Mouse (Mus musculus) embryonic facial prominence, embryonic 15.5 days (tissue): ENCODE results near the gene Fam122a. TPM values are rescaled to one million over a fixed set of nuclear protein-coding genes. Genes with fewer than 3 reads are reported as not detected.

Experiments used
- ATAC-seq: fragments of 200-750 bp; cut with Nextera tagmentation; 2 replicates; pipeline ENCODE4 v1.8.0; 2017; ENCODE audit warnings: low read depth, moderate TSS enrichment; ENCODE audit not compliant: insufficient number of reproducible peaks, low FRiP score, low TSS enrichment
- H3K27ac ChIP-seq: fragments of 300-500 bp; sonication (generic); replicated peaks from 2 replicates; pipeline ENCODE4 v1.5.1; 2015; ENCODE audit warnings: mild to moderate bottlenecking, inconsistent platforms
- H3K27me3 ChIP-seq: fragments of 300-500 bp; sonication (generic); 2 replicates; pipeline ENCODE4 v1.6.1; 2015; ENCODE audit warnings: inconsistent platforms
- H3K36me3 ChIP-seq: fragments of 300-500 bp; sonication (generic); 2 replicates; pipeline ENCODE4 v1.6.1; 2015; ENCODE audit warnings: mild to moderate bottlenecking, inconsistent platforms
- H3K4me1 ChIP-seq: fragments of 300-500 bp; sonication (generic); 2 replicates; pipeline ENCODE4 v1.6.1; 2015; ENCODE audit warnings: inconsistent platforms
- H3K4me2 ChIP-seq: fragments of 300-500 bp; sonication (generic); replicated peaks from 2 replicates; pipeline ENCODE4 v1.6.1; 2015; ENCODE audit warnings: mild to moderate bottlenecking, inconsistent platforms
- H3K4me3 ChIP-seq: fragments of 300-500 bp; sonication (generic); replicated peaks from 2 replicates; pipeline ENCODE4 v1.5.1; 2015; ENCODE audit warnings: mild to moderate bottlenecking, inconsistent platforms
- H3K9ac ChIP-seq: fragments of 300-500 bp; sonication (generic); 2 replicates; pipeline ENCODE4 v1.6.1; 2015; ENCODE audit warnings: inconsistent platforms
- H3K9me3 ChIP-seq: fragments of 300-500 bp; sonication (generic); replicated peaks from 2 replicates; pipeline ENCODE4 v1.6.1; 2016; ENCODE audit warnings: inconsistent platforms
- WGBS: fragments of 180-500 bp; shearing (Covaris S2); methylation state at CpG from one replicate; pipeline ENCODE4 v1.1.7; 2015; 5-methylcytosine and 5-hydroxymethylcytosine counted together
- polyA plus RNA-seq: library from polyadenylated mRNA; unstranded; fragments of >200 nt; fragmentation: Nextera tagmentation; extraction: Ambion mirVana; gene quantifications from 2 replicates; pipeline ENCODE4 v1.2.1, GENCODE M21; 2015

The Fam122a gene
- polyA plus RNA-seq, 1 experiment from 2014 or later: 55.5 TPM

GRCm38 (mm10) chr19:24511939-24512338 is 34.8 kb upstream of the Fam122a start:
- Histone ChIP-seq H3K4me3 (no peak overlapping the region), H3K27me3 (no peaks in the 10 kb centered on the region), H3K36me3 (no peaks in the 10 kb centered on the region), H3K9me3 (no peaks in the 10 kb centered on the region), H3K4me1 (no peaks in the 10 kb centered on the region), H3K4me2 (no peak overlapping the region), H3K9ac (no peak overlapping the region), H3K27ac (no peak overlapping the region)
- 87% methylated on average over 7 of the region's 7 CpGs for WGBS
- ATAC-seq: no peak

- H3K9ac ChIP-seq: no peak overlapping the region
- no peaks in the 10 kb centered on the region for H3K9me3 ChIP-seq
- ATAC-seq: no peak
- no peak overlapping the region for H3K4me2 ChIP-seq
- H3K4me1 ChIP-seq: no peaks in the 10 kb centered on the region
- WGBS: 75% methylated on average over 6 of the region's 6 CpGs
- no peak overlapping the region for H3K27ac ChIP-seq
- no peaks in the 10 kb centered on the region for H3K27me3 ChIP-seq
- no peak overlapping the region for H3K4me3 ChIP-seq
- no peaks in the 10 kb centered on the region for H3K36me3 ChIP-seq
Measured at GRCm38 (mm10) chr19:24509391-24509790, 32.2 kb upstream of the Fam122a start.

GRCm38 (mm10) chr19:24508087-24508767 is 31.1 kb upstream of the Fam122a start:
- Histone ChIP-seq H3K4me2 (no peak overlapping the region), H3K4me1 (no peaks in the 10 kb centered on the region), H3K9ac (no peak overlapping the region), H3K27me3 (no peaks in the 10 kb centered on the region), H3K27ac (no peak overlapping the region), H3K9me3 (no peaks in the 10 kb centered on the region), H3K4me3 (no peak overlapping the region), H3K36me3 (no peaks in the 10 kb centered on the region)
- 41% methylated on average over 13 of the region's 13 CpGs for WGBS
- no peak for ATAC-seq

- ATAC-seq: no peak
- 81% methylated on average over 10 of the region's 10 CpGs for WGBS
- H3K4me3 ChIP-seq: no peak overlapping the region
- H3K9me3 ChIP-seq: no peaks in the 10 kb centered on the region
- H3K27me3 ChIP-seq: no peaks in the 10 kb centered on the region
- H3K27ac ChIP-seq: no peak overlapping the region
- H3K36me3 ChIP-seq: no peaks in the 10 kb centered on the region
- H3K4me1 ChIP-seq: no peaks in the 10 kb centered on the region
- H3K4me2 ChIP-seq: no peak overlapping the region
- H3K9ac ChIP-seq: no peak overlapping the region
Measured at GRCm38 (mm10) chr19:24502736-24503421, 25.7 kb upstream of the Fam122a start.

GRCm38 (mm10) chr19:24501525-24501924 is 24.4 kb upstream of the Fam122a start:
- ATAC-seq: no peak
- H3K36me3 ChIP-seq: no peaks in the 10 kb centered on the region
- H3K27ac ChIP-seq: no peak overlapping the region
- H3K9ac ChIP-seq: no peak overlapping the region
- no peak overlapping the region for H3K4me3 ChIP-seq
- no peaks in the 10 kb centered on the region for H3K9me3 ChIP-seq
- no peaks in the 10 kb centered on the region for H3K27me3 ChIP-seq
- no peak overlapping the region for H3K4me2 ChIP-seq
- H3K4me1 ChIP-seq: no peaks in the 10 kb centered on the region

- Histone ChIP-seq H3K9ac (no peak overlapping the region), H3K36me3 (no peaks in the 10 kb centered on the region), H3K9me3 (no peaks in the 10 kb centered on the region), H3K27ac (no peak overlapping the region), H3K4me2 (no peak overlapping the region), H3K4me3 (no peak overlapping the region), H3K27me3 (no peaks in the 10 kb centered on the region), H3K4me1 (no peaks in the 10 kb centered on the region)
- 77% methylated on average over 5 of the region's 5 CpGs for WGBS
- ATAC-seq: no peak
Measured at GRCm38 (mm10) chr19:24500431-24500830, 23.3 kb upstream of the Fam122a start.

- ATAC-seq: no peak
- H3K9me3 ChIP-seq: no peaks in the 10 kb centered on the region
- H3K27me3 ChIP-seq: no peaks in the 10 kb centered on the region
- no peak overlapping the region for H3K9ac ChIP-seq
- no peaks in the 10 kb centered on the region for H3K36me3 ChIP-seq
- no peak overlapping the region for H3K27ac ChIP-seq
- no peak overlapping the region for H3K4me3 ChIP-seq
- no peak overlapping the region for H3K4me2 ChIP-seq
- WGBS: 73% methylated on average over 3 of the region's 3 CpGs
- H3K4me1 ChIP-seq: no peaks in the 10 kb centered on the region
Measured at GRCm38 (mm10) chr19:24499291-24499690, 22.1 kb upstream of the Fam122a start.

- Histone ChIP-seq H3K27me3 (no peaks in the 10 kb centered on the region), H3K27ac (no peak overlapping the region), H3K4me2 (no peak overlapping the region), H3K9ac (no peak overlapping the region), H3K9me3 (no peaks in the 10 kb centered on the region), H3K36me3 (no peaks in the 10 kb centered on the region), H3K4me1 (no peaks in the 10 kb centered on the region), H3K4me3 (no peak overlapping the region)
- no peak for ATAC-seq
- 79% methylated on average over 4 of the region's 4 CpGs for WGBS
Measured at GRCm38 (mm10) chr19:24493887-24494286, 16.7 kb upstream of the Fam122a start.

GRCm38 (mm10) chr19:24491824-24492223 is 14.7 kb upstream of the Fam122a start:
- Histone ChIP-seq H3K4me3 (no peak overlapping the region), H3K27ac (no peak overlapping the region), H3K9me3 (no peaks in the 10 kb centered on the region), H3K36me3 (no peaks in the 10 kb centered on the region), H3K27me3 (no peaks in the 10 kb centered on the region), H3K9ac (no peak overlapping the region), H3K4me2 (no peak overlapping the region), H3K4me1 (no peaks in the 10 kb centered on the region)
- WGBS: 28% methylated on average over 3 of the region's 3 CpGs
- no peak for ATAC-seq

GRCm38 (mm10) chr19:24490275-24490674 is 13.1 kb upstream of the Fam122a start:
- Histone ChIP-seq H3K27me3 (no peaks in the 10 kb centered on the region), H3K4me3 (no peak overlapping the region), H3K27ac (no peak overlapping the region), H3K9ac (no peak overlapping the region), H3K36me3 (no peaks in the 10 kb centered on the region), H3K9me3 (no peaks in the 10 kb centered on the region), H3K4me1 (no peaks in the 10 kb centered on the region), H3K4me2 (no peak overlapping the region)
- no peak for ATAC-seq
- WGBS: 67% methylated on average over 5 of the region's 5 CpGs

GRCm38 (mm10) chr19:24486433-24487296 is 9.5 kb upstream of the Fam122a start:
- Histone ChIP-seq H3K9ac (no peak overlapping the region), H3K27me3 (no peaks in the 10 kb centered on the region), H3K4me1 (no peaks in the 10 kb centered on the region), H3K4me3 (no peak overlapping the region), H3K36me3 (no peaks in the 10 kb centered on the region), H3K4me2 (no peak overlapping the region), H3K9me3 (no peaks in the 10 kb centered on the region), H3K27ac (no peak overlapping the region)
- WGBS: 77% methylated on average over 8 of the region's 8 CpGs
- no peak for ATAC-seq
